Mouse (Mus musculus) liver, embryonic 14.5 days (tissue): Measurements from ENCODE around the gene Gm44502.

Source experiments
- CTCF ChIP-seq: IDR thresholded peaks from 2 replicates; pipeline ENCODE4 v1.5.1; 2016; ENCODE audit warnings: antibody characterized with exemption, low read depth, control low read depth
- EP300 ChIP-seq: IDR thresholded peaks from 2 replicates; pipeline ENCODE4 v1.6.1; 2016; ENCODE audit warnings: antibody characterized with exemption, low read depth

GRCm38 (mm10) chr15:89379429-89379828 is 50.1 kb downstream of the Gm44502 start:
- no peak for TF ChIP-seq CTCF
- no peak for TF ChIP-seq EP300
